11 mouse cellular contexts compared by ENCODE assay signal in genomic region chr7:91862806-91863531, GRCm38 (mm10).
DNase-seq lines count a peak whose midpoint lies in the region; ATAC-seq lines count a peak whose summit lies in the region.
"Had no signal": no experiment of that assay in that cellular context is flagged by ENCODE, and none has a peak within 500 bp of the region (broad histone marks: within the 10 kb centered on the region; RNA-seq: fewer than 3 reads in every experiment).

No protein-coding gene starts in this region.

- H3K4me2 ChIP-seq in lung, embryonic 16.5 days (ENCODE audit: low read depth, low read length), result no peak overlapping the region
- H3K4me2 ChIP-seq: heart, embryonic 13.5 days; limb, embryonic 12.5 days had no signal

- no peak overlapping the region for H3K27ac ChIP-seq in lung, embryonic 16.5 days (ENCODE audit: low read length)
- H3K27ac ChIP-seq: heart, embryonic 13.5 days; limb, embryonic 12.5 days had no signal

- H3K9me3 ChIP-seq in lung, embryonic 16.5 days (ENCODE audit: control insufficient read depth, low read length), result no peaks in the 10 kb centered on the region
- H3K9me3 ChIP-seq: heart, embryonic 13.5 days; limb, embryonic 12.5 days had no signal

- no peaks in the 10 kb centered on the region for H3K36me3 ChIP-seq in lung, embryonic 16.5 days (ENCODE audit: control insufficient read depth, insufficient read depth, low read length)
- H3K36me3 ChIP-seq: heart, embryonic 13.5 days; limb, embryonic 12.5 days had no signal

- no peak for DNase-seq in lung, postnatal 25 days (ENCODE audit: low spot score)
- peak; percentile 37 for DNase-seq in brain, embryonic 18.5 days (ENCODE audit: low read depth, low spot score)
- DNase-seq in neural tube, embryonic 10.5 days (ENCODE audit: extremely low spot score, low spot score), result peak; percentile 17
- DNase-seq in natural killer cell, adult 2 months (ENCODE audit: low spot score in 2 of 2), result no peak
- DNase-seq in gastrocnemius, postnatal 10 days, result no peak

- H3K27me3 ChIP-seq in lung, embryonic 16.5 days (ENCODE audit: control insufficient read depth, insufficient read depth, low read depth, low read length), result no peaks in the 10 kb centered on the region
- H3K27me3 ChIP-seq: heart, embryonic 13.5 days; limb, embryonic 12.5 days had no signal

- peak; percentile 31; the same call in 1 of the 2 replicates for ATAC-seq in lung, embryonic 16.5 days (ENCODE audit: low read depth)
- ATAC-seq in hematopoietic stem cell, adult 5-6 weeks (replicated peaks in 1 of 2; ENCODE audit: insufficient read depth in 1 of 2, low FRiP score in 2 of 2, low TSS enrichment in 1 of 2, low read depth in 1 of 2, poor library complexity in 2 of 2, severe bottlenecking in 2 of 2), result peak; percentile 58 to 75
- ATAC-seq in erythroblast, adult 5-6 weeks (replicated peaks; ENCODE audit: low FRiP score, poor library complexity, severe bottlenecking), result no peak

- 53% methylated on average over 5 of the region's 5 CpGs for WGBS in lung, embryonic 16.5 days

- no peaks in the 10 kb centered on the region for H3K4me1 ChIP-seq in lung, embryonic 16.5 days (replicated peaks; ENCODE audit: control insufficient read depth, insufficient read depth, low read length)
- H3K4me1 ChIP-seq: heart, embryonic 13.5 days; limb, embryonic 12.5 days had no signal

- no peak overlapping the region for H3K9ac ChIP-seq in lung, embryonic 16.5 days (ENCODE audit: low read length)
- H3K9ac ChIP-seq: heart, embryonic 13.5 days; limb, embryonic 12.5 days had no signal

- H3K4me3 ChIP-seq in lung, embryonic 16.5 days (ENCODE audit: low read length), result no peak overlapping the region
- H3K4me3 ChIP-seq: heart, embryonic 13.5 days; limb, embryonic 12.5 days; myocyte had no signal

Comparison
In these comparisons a context has a peak if more than half of its experiments do, and no peak if none do; other contexts are left out.
1. DNase-seq: peak in brain, embryonic 18.5 days (single experiment) and neural tube, embryonic 10.5 days (single experiment); none in lung, postnatal 25 days (single experiment), natural killer cell, adult 2 months (0 of 2) and gastrocnemius, postnatal 10 days (single experiment).